Mouse (Mus musculus): ENCODE measurements around the gene Folh1. TPM values are rescaled to one million over a fixed set of nuclear protein-coding genes. Genes with fewer than 3 reads are reported as not detected.

Folh1 gene
- 6.8 and 9.1 TPM in 2 replicates for polyA plus RNA-seq (2015; fragmentation: Nextera tagmentation; extraction: Ambion mirVana)

DNA sequence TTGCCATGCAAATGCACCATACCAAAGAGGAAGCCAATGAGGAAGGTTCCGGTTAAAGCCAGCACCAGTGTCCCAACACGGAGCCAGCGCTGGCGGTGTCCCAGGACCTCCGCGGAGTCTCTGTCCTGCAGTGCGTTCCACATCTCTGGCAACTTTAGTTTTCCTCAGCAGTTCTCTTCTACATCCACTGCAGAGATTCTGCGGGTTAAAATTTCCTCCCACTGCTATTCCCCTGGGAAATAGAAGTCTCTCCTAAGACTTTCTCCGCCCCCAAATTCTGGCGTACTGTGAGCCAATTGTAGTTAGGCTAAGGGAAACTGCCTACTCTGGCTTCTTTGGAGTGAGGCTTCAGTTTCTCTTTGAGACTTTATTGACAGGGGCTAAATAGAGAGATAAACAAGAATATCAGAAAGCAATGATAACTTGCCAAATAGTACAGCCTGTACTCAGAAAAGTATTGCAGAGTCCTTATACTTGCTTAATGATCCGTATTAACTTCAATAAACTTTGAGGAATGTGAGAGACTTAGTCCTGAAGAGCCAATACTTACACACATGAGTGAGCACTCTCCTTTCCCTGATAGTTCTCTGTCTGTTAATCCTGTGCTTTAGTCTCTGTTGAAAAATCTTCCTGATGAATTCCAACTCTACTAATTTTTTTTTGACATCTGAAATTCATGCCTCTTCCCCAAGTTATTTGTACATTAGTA is at the start of gene Folh1:
Folh1 (minus strand) TSS at position 327 of the 709 bp plus-strand sequence.

DNA sequence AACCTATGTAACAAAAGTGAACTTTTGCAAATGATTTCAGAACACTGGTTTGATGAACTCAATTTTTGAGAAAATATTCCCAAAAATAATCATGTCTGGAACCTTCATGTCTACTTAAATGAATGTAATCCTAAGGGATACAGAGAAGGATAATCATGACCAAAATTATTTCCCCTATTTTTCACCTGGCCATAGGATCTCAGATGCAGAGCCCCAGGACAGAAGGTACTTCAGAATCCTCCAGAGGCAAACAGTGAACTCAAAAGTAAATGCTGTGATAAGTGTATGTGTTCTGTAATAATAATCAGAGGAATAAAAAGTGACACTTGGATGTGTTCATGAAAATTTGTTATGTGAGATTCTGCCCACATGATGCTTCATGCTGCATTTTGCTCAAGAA is 19.0 kb upstream of the Folh1 start, which contains the start of gene Vmn2r77:
Vmn2r77 (plus strand) TSS at position 301 of the 400 bp plus-strand sequence.

DNA sequence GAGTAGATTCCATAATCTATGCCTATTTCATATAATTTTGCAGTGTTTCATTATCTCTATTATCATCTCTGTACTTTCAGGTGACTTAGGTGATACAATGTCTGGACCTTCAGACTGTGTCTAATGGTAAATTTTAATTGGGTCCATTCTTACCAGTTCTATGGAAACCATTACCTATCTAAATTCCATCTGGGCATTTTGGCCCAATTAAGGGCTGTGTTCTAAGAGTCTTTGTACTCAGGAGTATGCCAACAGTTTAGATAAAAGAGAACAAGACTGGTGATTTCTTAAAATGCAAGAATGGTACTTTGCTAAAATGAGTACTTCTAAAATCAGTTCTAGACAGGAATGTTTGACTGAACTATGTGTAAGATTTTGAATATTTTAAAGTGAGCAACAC is 87.7 kb downstream of the Folh1 start, which contains the start of gene Olfr292:
Olfr292 (plus strand) TSS at position 301 of the 400 bp plus-strand sequence.

Other genes starting within 250 kb of the Folh1 start
- gene Olfr295, start 192.1 kb downstream of the Folh1 start, polyA plus RNA-seq (2015; fragmentation: Nextera tagmentation; extraction: Ambion mirVana), result not detected in 2 replicates
- not detected in 2 replicates for gene Olfr294, start 159.3 kb downstream of the Folh1 start, polyA plus RNA-seq (2015; fragmentation: Nextera tagmentation; extraction: Ambion mirVana)
- gene Olfr293, start 126.9 kb downstream of the Folh1 start, polyA plus RNA-seq (2015; fragmentation: Nextera tagmentation; extraction: Ambion mirVana), result not detected in 2 replicates
- not detected in 2 replicates for gene Olfr292, start 87.6 kb downstream of the Folh1 start, polyA plus RNA-seq (2015; fragmentation: Nextera tagmentation; extraction: Ambion mirVana)
- not detected in 2 replicates for gene Vmn2r77, start 19.1 kb upstream of the Folh1 start, polyA plus RNA-seq (2015; fragmentation: Nextera tagmentation; extraction: Ambion mirVana)
- not detected in 2 replicates for gene Vmn2r78, start 139.2 kb upstream of the Folh1 start, polyA plus RNA-seq (2015; fragmentation: Nextera tagmentation; extraction: Ambion mirVana)
- gene Vmn2r79, start 220.2 kb upstream of the Folh1 start, polyA plus RNA-seq (2015; fragmentation: Nextera tagmentation; extraction: Ambion mirVana), result not detected in 2 replicates